Mouse (Mus musculus) limb, embryonic 14.5 days (tissue): ENCODE results near the gene Evi2. TPM values are rescaled to one million over a fixed set of nuclear protein-coding genes. Genes with fewer than 3 reads are reported as not detected.

Experiments used
- ATAC-seq: fragments of 200-750 bp; cut with Nextera tagmentation; 2 replicates; pipeline ENCODE4 v1.8.0; 2017; ENCODE audit warnings: low read depth, moderate number of reproducible peaks, moderate TSS enrichment; ENCODE audit not compliant: low FRiP score
- DNase-seq: peaks from one replicate; pipeline ENCODE4 v3.0.0-alpha.2; 2015; ENCODE audit warnings: low spot score
- H3K27ac ChIP-seq: fragments of 300-500 bp; sonication (generic); replicated peaks from 2 replicates; pipeline ENCODE4 v1.5.1; 2014; ENCODE audit warnings: low read depth, mild to moderate bottlenecking, low read length, moderate library complexity, mixed read lengths
- H3K27me3 ChIP-seq: fragments of 300-500 bp; sonication (generic); 2 replicates; pipeline ENCODE4 v1.6.1; 2014; ENCODE audit warnings: low read length, mixed read lengths; ENCODE audit not compliant: control insufficient read depth, insufficient read depth
- H3K36me3 ChIP-seq: fragments of 300-500 bp; sonication (generic); 2 replicates; pipeline ENCODE4 v1.6.1; 2014; ENCODE audit warnings: mild to moderate bottlenecking, low read length, moderate library complexity, mixed read lengths; ENCODE audit not compliant: control insufficient read depth, insufficient read depth
- H3K4me1 ChIP-seq: fragments of 300-500 bp; sonication (generic); 2 replicates; pipeline ENCODE4 v1.6.1; 2014; ENCODE audit warnings: antibody characterized with exemption, low read length, mixed read lengths; ENCODE audit not compliant: control insufficient read depth, insufficient read depth
- H3K4me2 ChIP-seq: fragments of 300-500 bp; sonication (generic); replicated peaks from 2 replicates; pipeline ENCODE4 v1.6.1; 2014; ENCODE audit warnings: low read depth, mild to moderate bottlenecking, low read length, moderate library complexity; ENCODE audit not compliant: severe bottlenecking
- H3K4me3 ChIP-seq: fragments of 300-500 bp; sonication (generic); replicated peaks from 2 replicates; pipeline ENCODE4 v1.5.1; 2014; ENCODE audit warnings: low read length
- H3K9ac ChIP-seq: fragments of 300-500 bp; sonication (generic); 2 replicates; pipeline ENCODE4 v1.6.1; 2014; ENCODE audit warnings: mild to moderate bottlenecking, low read depth, low read length, moderate library complexity; ENCODE audit not compliant: severe bottlenecking
- H3K9me3 ChIP-seq: fragments of 300-500 bp; sonication (generic); 2 replicates; pipeline ENCODE4 v1.6.1; 2016; ENCODE audit warnings: low read length; ENCODE audit not compliant: control insufficient read depth
- POLR2A ChIP-seq: fragments of 200-500 bp; IDR thresholded peaks from 2 replicates; pipeline ENCODE4 v1.8.0; 2012; ENCODE audit warnings: inconsistent platforms, mild to moderate bottlenecking, moderate library complexity, borderline replicate concordance; ENCODE audit not compliant: insufficient read depth, insufficient read length; ENCODE audit errors: extremely low read depth
- WGBS: fragments of 180-500 bp; shearing (Covaris S2); extraction: QIAGEN DNeasy Blood & Tissue Kit; methylation state at CpG from one replicate; pipeline ENCODE4 v1.1.7; 2014; 5-methylcytosine and 5-hydroxymethylcytosine counted together
- polyA plus RNA-seq, 2 experiments: library from polyadenylated mRNA; depleted of rRNA in 1 of 2; stranded (reverse) in 1 of 2; unstranded in 1 of 2; fragments of >200 nt; fragmentation: Nextera tagmentation in 1 of 2; extraction: Ambion mirVana in 1 of 2; gene quantifications; 2 replicates each; pipeline versions ENCODE4 v1.2.1 to v1.2.3; 2012 to 2014

The Evi2 gene
- polyA plus RNA-seq, 2 experiments = 0.16 to 0.84 TPM

GRCm38 (mm10) chr11:79530774-79531173, 385 bp upstream of the Evi2 start:
- Histone ChIP-seq H3K36me3 (peaks cover 34% of the 10 kb centered on the region), H3K4me3 (no peak overlapping the region), H3K27me3 (no peaks in the 10 kb centered on the region), H3K27ac (no peak overlapping the region), H3K9me3 (no peaks in the 10 kb centered on the region), H3K9ac (no peak overlapping the region), H3K4me1 (peaks cover 4% of the 10 kb centered on the region), H3K4me2 (no peak overlapping the region)
- ATAC-seq (no peak), DNase-seq (no peak)
- WGBS = 93% methylated on average over 11 of the region's 11 CpGs
- TF ChIP-seq POLR2A = no peak

DNA sequence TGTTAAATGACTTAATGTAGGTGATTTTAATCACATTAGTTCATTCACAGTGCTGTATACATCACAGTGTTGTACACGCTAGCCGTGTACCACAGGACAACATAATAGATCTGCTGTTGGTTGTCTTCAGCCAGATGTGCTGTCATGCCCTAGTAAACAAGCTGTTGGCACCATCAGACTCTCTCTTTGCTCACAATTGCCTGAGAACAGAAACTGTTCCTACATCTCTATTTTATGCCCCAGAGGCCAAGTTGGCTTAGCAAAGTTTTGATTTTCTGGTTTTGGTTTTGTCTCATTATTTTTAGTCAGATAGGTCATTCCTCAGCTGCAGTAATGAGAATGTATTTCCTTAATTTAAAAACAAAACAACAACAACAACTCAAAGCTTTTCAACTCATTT, 653 bp downstream of the Evi2 start:
- 97% methylated on average over 2 of the region's 2 CpGs for WGBS
- Histone ChIP-seq H3K4me3 (no peak overlapping the region), H3K27ac (no peak overlapping the region), H3K27me3 (no peaks in the 10 kb centered on the region), H3K9me3 (no peaks in the 10 kb centered on the region), H3K4me2 (no peak overlapping the region), H3K9ac (no peak overlapping the region), H3K4me1 (peaks cover 4% of the 10 kb centered on the region), H3K36me3 (peaks cover 34% of the 10 kb centered on the region)
- DNase-seq = no peak
- no peak for ATAC-seq
- no peak for TF ChIP-seq POLR2A

DNA sequence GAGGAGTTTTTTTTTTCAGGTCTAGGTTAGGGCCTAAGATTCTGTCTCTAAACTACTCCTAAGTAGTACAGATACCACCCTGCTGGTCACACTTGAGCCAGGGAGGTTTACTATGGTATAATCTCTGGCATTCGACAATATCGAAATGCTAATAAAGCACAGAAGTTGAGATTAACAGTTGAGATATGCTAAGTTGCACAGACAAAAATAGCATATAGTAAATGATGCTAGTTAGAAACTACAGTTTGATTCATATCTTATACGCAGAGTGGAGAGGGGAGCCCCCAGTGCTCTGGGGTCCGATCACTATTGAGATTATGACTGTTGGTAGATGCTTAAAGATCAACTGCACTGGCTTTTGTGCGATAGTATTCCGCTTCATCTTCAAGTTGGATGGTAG, 1.2 kb downstream of the Evi2 start:
- H3K9ac ChIP-seq = no peak overlapping the region
- DNase-seq (no peak), ATAC-seq (no peak)
- H3K27ac ChIP-seq = no peak overlapping the region
- H3K4me2 ChIP-seq = no peak overlapping the region
- TF ChIP-seq POLR2A = no peak
- peaks cover 37% of the 10 kb centered on the region for H3K36me3 ChIP-seq
- H3K27me3 ChIP-seq = no peaks in the 10 kb centered on the region
- H3K4me1 ChIP-seq = peaks cover 3% of the 10 kb centered on the region
- no peaks in the 10 kb centered on the region for H3K9me3 ChIP-seq
- WGBS = 95% methylated on average over 6 of the region's 6 CpGs
- H3K4me3 ChIP-seq = no peak overlapping the region

GRCm38 (mm10) chr11:79528601-79529000, 1.8 kb downstream of the Evi2 start:
- Histone ChIP-seq H3K4me2 (no peak overlapping the region), H3K9me3 (no peaks in the 10 kb centered on the region), H3K27me3 (no peaks in the 10 kb centered on the region), H3K9ac (no peak overlapping the region), H3K27ac (no peak overlapping the region), H3K4me1 (no peaks in the 10 kb centered on the region), H3K4me3 (no peak overlapping the region), H3K36me3 (peaks cover 35% of the 10 kb centered on the region)
- ATAC-seq (no peak), DNase-seq (no peak)
- WGBS = 93% methylated on average over 3 of the region's 3 CpGs
- TF ChIP-seq POLR2A = no peak

GRCm38 (mm10) chr11:79527739-79528384, 2.5 kb downstream of the Evi2 start:
- H3K4me2 ChIP-seq = no peak overlapping the region
- H3K27ac ChIP-seq = no peak overlapping the region
- no peaks in the 10 kb centered on the region for H3K4me1 ChIP-seq
- ATAC-seq (no peak), DNase-seq (no peak)
- WGBS = 88% methylated on average over 5 of the region's 5 CpGs
- no peak overlapping the region for H3K4me3 ChIP-seq
- TF ChIP-seq POLR2A = no peak
- H3K9ac ChIP-seq = no peak overlapping the region
- peaks cover 33% of the 10 kb centered on the region for H3K36me3 ChIP-seq
- H3K27me3 ChIP-seq = no peaks in the 10 kb centered on the region
- H3K9me3 ChIP-seq = no peaks in the 10 kb centered on the region

GRCm38 (mm10) chr11:79527015-79527738, 3.2 kb downstream of the Evi2 start:
- Histone ChIP-seq H3K27me3 (no peaks in the 10 kb centered on the region), H3K4me2 (no peak overlapping the region), H3K4me3 (no peak overlapping the region), H3K36me3 (peaks cover 33% of the 10 kb centered on the region), H3K9me3 (no peaks in the 10 kb centered on the region), H3K9ac (no peak overlapping the region), H3K27ac (no peak overlapping the region), H3K4me1 (no peaks in the 10 kb centered on the region)
- TF ChIP-seq POLR2A = no peak
- DNase-seq = no peak
- 78% methylated on average over 15 of the region's 15 CpGs for WGBS
- no peak for ATAC-seq
